In genomic region chr12:8366688-8367087, GRCm38 (mm10) we compare ENCODE assay signal across 24 mouse cellular contexts.
"Had no signal": no experiment of that assay in that cellular context is flagged by ENCODE, and none has a peak within 500 bp of the region (broad histone marks: within the 10 kb centered on the region; RNA-seq: fewer than 3 reads in every experiment).

No protein-coding gene starts in this region.

- DNase-seq: gastrocnemius, postnatal 14 days; gastrocnemius, postnatal 36 days; heart, adult 11 months; heart, postnatal 10 days; heart, postnatal 4 days; kidney, adult 18-20 months; kidney, adult 8-10 months; kidney, postnatal 10 days; kidney, postnatal 25 days; kidney, postnatal 4 days; layer of hippocampus, adult 9-11 months; layer of hippocampus, postnatal 36 days; left cerebral cortex, postnatal 4 days had no signal

- H3K9ac ChIP-seq: heart, embryonic 12.5 days; hindbrain, embryonic 12.5 days; hindbrain, embryonic 14.5 days; limb, embryonic 13.5 days; limb, embryonic 15.5 days; liver, embryonic 12.5 days had no signal

- H3K27ac ChIP-seq: heart, embryonic 10.5 days; hindbrain, embryonic 12.5 days; hindbrain, embryonic 14.5 days; limb, embryonic 13.5 days; limb, embryonic 15.5 days; liver, embryonic 12.5 days had no signal

- H3K36me3 ChIP-seq: heart, embryonic 10.5 days; heart, embryonic 12.5 days; hindbrain, embryonic 10.5 days; hindbrain, embryonic 12.5 days; limb, embryonic 13.5 days; limb, embryonic 15.5 days; liver, embryonic 12.5 days had no signal

- H3K4me3 ChIP-seq: heart, embryonic 10.5 days; heart, embryonic 12.5 days; hindbrain, embryonic 10.5 days; hindbrain, embryonic 12.5 days; limb, embryonic 13.5 days; limb, embryonic 15.5 days; liver, embryonic 12.5 days had no signal

- ATAC-seq: hindbrain, embryonic 16.5 days; inflammation-experienced regulatory T-cells, adult 6 months; intestine, embryonic 16.5 days; liver, embryonic 12.5 days had no signal

- H3K4me2 ChIP-seq: heart, embryonic 12.5 days; hindbrain, embryonic 12.5 days; hindbrain, embryonic 14.5 days; limb, embryonic 13.5 days; limb, embryonic 15.5 days; liver, embryonic 12.5 days had no signal

- H3K4me1 ChIP-seq: limb, embryonic 13.5 days; liver, embryonic 12.5 days had no signal

- H3K27me3 ChIP-seq: heart, embryonic 12.5 days; hindbrain, embryonic 12.5 days; limb, embryonic 13.5 days; limb, embryonic 15.5 days; liver, embryonic 12.5 days had no signal

- H3K9me3 ChIP-seq: heart, embryonic 10.5 days; heart, embryonic 12.5 days; hindbrain, embryonic 10.5 days; hindbrain, embryonic 12.5 days; limb, embryonic 13.5 days; limb, embryonic 15.5 days; liver, embryonic 12.5 days had no signal
